Mouse (Mus musculus) G1E (cell line): ENCODE measurements around the gene Nckap5l.

Experiments used
- CTCF ChIP-seq: IDR thresholded peaks from 2 replicates; pipeline ENCODE4 v1.5.1; 2012; ENCODE audit warnings: low read depth, low read length, inconsistent platforms, mixed read lengths
- GATA2 ChIP-seq: IDR thresholded peaks from 2 replicates; pipeline ENCODE4 v1.6.1; 2012; ENCODE audit warnings: low read depth, low read length, inconsistent platforms, borderline replicate concordance
- POLR2AphosphoS5 ChIP-seq: IDR thresholded peaks from 2 replicates; pipeline ENCODE4 v1.6.1; 2012; ENCODE audit warnings: low read depth, low read length, inconsistent platforms; ENCODE audit not compliant: insufficient replicate concordance

DNA sequence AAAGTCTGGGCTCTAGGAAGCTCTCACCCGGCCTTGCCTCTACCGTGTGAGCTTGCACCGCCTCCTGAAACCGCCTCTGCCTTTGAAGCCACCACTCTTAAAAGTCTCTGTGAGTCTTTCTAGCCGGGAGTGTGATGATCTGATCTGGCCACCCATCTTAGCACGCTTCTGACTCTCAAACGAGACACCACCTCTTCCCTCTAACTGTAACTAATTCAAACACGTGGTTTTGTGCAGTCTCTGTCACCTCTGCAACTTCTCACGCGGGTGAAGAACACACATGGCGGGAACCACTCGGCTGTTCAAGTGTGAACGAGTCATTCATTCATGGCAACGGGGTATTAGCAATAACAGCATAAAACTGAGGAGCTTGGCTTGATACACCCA lies 14.1 kb upstream of the Nckap5l start:
- TF ChIP-seq CTCF (no peak), GATA2 (no peak), POLR2AphosphoS5 (no peak)
